Mouse (Mus musculus) ES-E14 (cell line): ENCODE data around the gene Cercam. TPM values are rescaled to one million over a fixed set of nuclear protein-coding genes. Genes with fewer than 3 reads are reported as not detected.
A peak's percentile ranks its signal among the peaks of the same experiment; 100 is the strongest.
"Not testable (repeated sequence)": the region's sequence is repeated elsewhere in the genome, so short reads cannot be mapped to it uniquely, and the experiment has no call there.

Experiments
- DNase-seq: peaks from one replicate; pipeline ENCODE4 v3.0.0-alpha.2; 2013; ENCODE audit warnings: low read depth, low spot score
- H3K27ac ChIP-seq: 2 replicates; pipeline ENCODE4 v1.5.1; 2012; ENCODE audit warnings: low read depth, mild to moderate bottlenecking, low read length, moderate library complexity, mixed read lengths; ENCODE audit not compliant: poor library complexity, insufficient read depth, severe bottlenecking
- H3K36me3 ChIP-seq: 2 replicates; pipeline ENCODE4 v1.6.1; 2012; ENCODE audit warnings: mild to moderate bottlenecking, low read length, moderate library complexity, mixed read lengths; ENCODE audit not compliant: control insufficient read depth, poor library complexity, insufficient read depth, severe bottlenecking
- H3K4me1 ChIP-seq, 2 experiments: fragments of 150-350 bp in 1 of 2; sonication (generic) in 1 of 2; 2 replicates each; pipeline ENCODE4 v1.6.1; 2012; ENCODE audit warnings: low read length in 2 of 2, mild to moderate bottlenecking in 1 of 2, mixed read lengths in 1 of 2; ENCODE audit not compliant: control insufficient read depth in 2 of 2, insufficient read depth in 2 of 2, poor library complexity in 1 of 2
- H3K4me3 ChIP-seq, 2 experiments: fragments of 150-350 bp in 1 of 2; sonication (generic) in 1 of 2; 2 replicates each; pipeline ENCODE4 v1.5.1; 2012; ENCODE audit warnings: low read length in 2 of 2, low read depth in 1 of 2, mild to moderate bottlenecking in 1 of 2, mixed read lengths in 1 of 2; ENCODE audit not compliant: insufficient read depth in 1 of 2, poor library complexity in 1 of 2, severe bottlenecking in 1 of 2
- H3K9ac ChIP-seq: 2 replicates; pipeline ENCODE4 v1.6.1; 2012; ENCODE audit warnings: low read depth, mild to moderate bottlenecking, low read length, mixed read lengths; ENCODE audit not compliant: poor library complexity, insufficient read depth, severe bottlenecking
- H3K9me3 ChIP-seq: fragments of 150-350 bp; sonication (generic); 2 replicates; pipeline ENCODE4 v1.6.1; 2012; ENCODE audit warnings: low read depth, mild to moderate bottlenecking, low read length; ENCODE audit not compliant: control insufficient read depth, insufficient read depth
- CHD2 ChIP-seq: IDR thresholded peaks from 2 replicates; pipeline ENCODE4 v1.6.1; 2014; ENCODE audit warnings: mild to moderate bottlenecking, low read depth, low read length, inconsistent platforms
- HCFC1 ChIP-seq: IDR thresholded peaks from 2 replicates; pipeline ENCODE4 v1.6.1; 2012; ENCODE audit warnings: low read length, inconsistent platforms, borderline replicate concordance; ENCODE audit not compliant: insufficient read depth
- MAFK ChIP-seq: IDR thresholded peaks from 2 replicates; pipeline ENCODE4 v1.6.1; 2014; ENCODE audit warnings: mild to moderate bottlenecking, low read depth, low read length, inconsistent platforms; ENCODE audit not compliant: insufficient read depth
- ZC3H11A ChIP-seq: IDR thresholded peaks from 2 replicates; pipeline ENCODE4 v1.6.1; 2012; ENCODE audit warnings: low read depth, mild to moderate bottlenecking, inconsistent platforms, low read length, borderline replicate concordance
- ZNF384 ChIP-seq: IDR thresholded peaks from 2 replicates; pipeline ENCODE4 v1.6.1; 2012; ENCODE audit warnings: low read depth, low read length, inconsistent platforms
- in situ Hi-C, 2 experiments: fragments of 600-800 bp; cut with MboI; formaldehyde crosslinking; loops; one replicate each; pipeline ENCODE4 v1.15.1; 2025; ENCODE audit warnings: low sequenced_read_pairs in 2 of 2, inconsistent platforms in 1 of 2; ENCODE audit not compliant: unreplicated experiment in 2 of 2
- total RNA-seq: library from RNA; depleted of rRNA; stranded (reverse); fragments of 300-350 nt; gene quantifications from 2 replicates; pipeline ENCODE4 v1.2.3, GENCODE M21; 2012

The Cercam gene
- total RNA-seq, 1 experiment, result 15.8 TPM

- no peak overlapping the region for H3K27ac ChIP-seq
These were observed 9.1 kb downstream of the Cercam start for GRCm38 (mm10) chr2:29878061-29878460.

DNA sequence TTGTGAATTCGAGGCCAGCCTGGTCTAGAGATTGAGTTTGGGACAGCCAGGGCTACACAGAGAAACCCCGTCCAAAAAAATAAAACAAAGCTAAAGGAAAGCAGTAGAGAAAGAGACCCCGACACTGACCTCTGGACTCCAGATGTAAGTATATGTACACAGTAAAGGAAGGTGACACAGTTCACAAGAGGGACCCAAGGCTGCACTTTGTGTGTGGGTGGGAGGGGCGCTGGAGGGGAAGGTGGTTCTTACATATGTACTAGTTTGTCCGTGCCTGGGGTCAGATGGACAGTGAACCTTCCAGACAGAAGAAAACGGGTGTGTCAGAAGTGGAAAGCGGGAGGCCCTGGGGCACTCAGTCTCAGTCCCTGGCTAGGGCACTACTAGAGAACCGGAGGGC is 10.2 kb downstream of the Cercam start:
- DNase-seq, result no peak
- in situ Hi-C loops, result no loop called here
- no peaks in the 10 kb centered on the region for H3K9me3 ChIP-seq
- H3K9ac ChIP-seq, result no peak overlapping the region
- H3K4me3 ChIP-seq, result no peak overlapping the region
- peaks cover 3% of the 10 kb centered on the region; the same call in 1 of the 2 replicates for H3K36me3 ChIP-seq
- H3K4me1 ChIP-seq, result peaks cover 0 to 13% of the 10 kb centered on the region in 2 experiments; a peak in 2 of 4 replicates
- H3K27ac ChIP-seq, result no peak overlapping the region
- TF ChIP-seq ZC3H11A (no peak), CHD2 (no peak), HCFC1 (no peak)

More at GRCm38 (mm10) chr2:29878061-29878460, 9.1 kb downstream of the Cercam start:
- DNase-seq, result no peak
- in situ Hi-C loops, result no loop called here
- peaks cover 0 to 13% of the 10 kb centered on the region in 2 experiments; a peak in 2 of 4 replicates for H3K4me1 ChIP-seq
- no peak overlapping the region for H3K4me3 ChIP-seq
- peaks cover 6% of the 10 kb centered on the region; the same call in 1 of the 2 replicates for H3K36me3 ChIP-seq
- H3K9ac ChIP-seq, result no peak overlapping the region
- H3K9me3 ChIP-seq, result no peaks in the 10 kb centered on the region
- TF ChIP-seq MAFK (no peak), CHD2 (no peak), ZNF384 (no peak)

GRCm38 (mm10) chr2:29879964-29880830 is 11.2 kb downstream of the Cercam start:
- Histone ChIP-seq H3K4me3 (no peak overlapping the region), H3K4me1 (peaks cover 0 to 13% of the 10 kb centered on the region in 2 experiments; a peak in 2 of 4 replicates), H3K27ac (no peak overlapping the region), H3K9ac (no peak overlapping the region), H3K9me3 (no peaks in the 10 kb centered on the region), H3K36me3 (peaks cover 3% of the 10 kb centered on the region; the same call in 1 of the 2 replicates)
- DNase-seq, result no peak
- in situ Hi-C loops, result no loop called here
- TF ChIP-seq HCFC1 (no peak), MAFK (peak; percentile 39; the same call in 1 of the 2 replicates), ZNF384 (no peak)

GRCm38 (mm10) chr2:29886659-29887292 is 17.8 kb downstream of the Cercam start:
- H3K9ac ChIP-seq, H3K9me3 ChIP-seq, H3K36me3 ChIP-seq, H3K27ac ChIP-seq, H3K4me3 ChIP-seq, DNase-seq, in situ Hi-C loops: not testable (repeated sequence)
- peaks cover 0 to 13% of the 10 kb centered on the region in 2 experiments; a peak in 1 of 4 replicates for H3K4me1 ChIP-seq
- TF ChIP-seq ZNF384, result peak; percentile 71; the same call in 1 of the 2 replicates
